8 mouse cellular contexts compared by ENCODE assay signal in genomic region chr3:137917694-137918171, GRCm38 (mm10). TPM values are rescaled to one million over a fixed set of nuclear protein-coding genes. Genes with fewer than 3 reads are reported as not detected.
A peak's percentile ranks its signal among the peaks of the same experiment; 100 is the strongest.
DNase-seq lines count a peak whose midpoint lies in the region; ATAC-seq and TF ChIP-seq lines count a peak whose summit lies in the region.

No protein-coding gene starts in this region.

- H3K36me3 ChIP-seq in kidney, postnatal 0 days (ENCODE audit: insufficient read depth, low read length): peaks cover 6% of the 10 kb centered on the region; the same call in 1 of the 2 replicates
- H3K36me3 ChIP-seq in embryonic facial prominence, embryonic 11.5 days (replicated peaks; ENCODE audit: control insufficient read depth, insufficient read depth, low read depth, low read length): no peaks in the 10 kb centered on the region
- H3K36me3 ChIP-seq in intestine, embryonic 14.5 days (ENCODE audit: control insufficient read depth, insufficient read depth, low read length): peaks cover 17% of the 10 kb centered on the region
- H3K36me3 ChIP-seq in neural tube, embryonic 12.5 days: peaks cover 12% of the 10 kb centered on the region; the same call in 1 of the 2 replicates

- H3K4me3 ChIP-seq in kidney, postnatal 0 days (replicated peaks; ENCODE audit: low read depth, low read length): peak overlapping the region; percentile 65
- H3K4me3 ChIP-seq in embryonic facial prominence, embryonic 11.5 days (ENCODE audit: low read depth, low read length): peak overlapping the region; percentile 84
- peak overlapping the region; percentile 63 for H3K4me3 ChIP-seq in intestine, embryonic 14.5 days (ENCODE audit: low read depth, low read length)
- H3K4me3 ChIP-seq in neural tube, embryonic 12.5 days: peak overlapping the region; percentile 90

- DNase-seq in kidney, postnatal 0 days (ENCODE audit: low spot score): no peak
- no peak for DNase-seq in kidney, adult 8-10 months
- peak; percentile 53 for DNase-seq in embryonic facial prominence, embryonic 11.5 days (ENCODE audit: low spot score)
- no peak for DNase-seq in intestine, embryonic 14.5 days (ENCODE audit: low spot score)
- no peak for DNase-seq in natural killer cell, adult 2 months (ENCODE audit: low spot score in 2 of 2)
- no peak for DNase-seq in frontal cortex, postnatal 36 days (ENCODE audit: low spot score in 2 of 2)
- DNase-seq in left cerebral cortex, postnatal 4 days: no peak

- intact Hi-C loops in left cerebral cortex, postnatal 4 days (cut with DNase I): loop anchor here (5.0 kb wide), 1 partner anchor 50 kb away; the partner anchor contains the start of gene Dnajb14

- H3K9ac ChIP-seq in kidney, postnatal 0 days (ENCODE audit: low read depth, low read length): peak overlapping the region; percentile 51
- peak overlapping the region; percentile 73 for H3K9ac ChIP-seq in embryonic facial prominence, embryonic 11.5 days (replicated peaks; ENCODE audit: low read length)
- peak overlapping the region; percentile 58 for H3K9ac ChIP-seq in intestine, embryonic 14.5 days (ENCODE audit: low read length)
- H3K9ac ChIP-seq in neural tube, embryonic 12.5 days: peak overlapping the region; percentile 80

- peak overlapping the region; percentile 73 for H3K4me2 ChIP-seq in kidney, postnatal 0 days (ENCODE audit: low read length)
- H3K4me2 ChIP-seq in embryonic facial prominence, embryonic 11.5 days (ENCODE audit: low read depth, low read length): peak overlapping the region; percentile 52
- peak overlapping the region; percentile 70 for H3K4me2 ChIP-seq in intestine, embryonic 14.5 days (ENCODE audit: low read length)
- peak overlapping the region; percentile 84 for H3K4me2 ChIP-seq in neural tube, embryonic 12.5 days (replicated peaks)

- ATAC-seq in kidney, postnatal 0 days (replicated peaks; ENCODE audit: low FRiP score, low read depth): no peak
- ATAC-seq in embryonic facial prominence, embryonic 11.5 days (replicated peaks; ENCODE audit: insufficient number of reproducible peaks, low FRiP score, low TSS enrichment, low read depth): peak; percentile 64
- ATAC-seq in intestine, embryonic 14.5 days (replicated peaks; ENCODE audit: low FRiP score, low TSS enrichment, low read depth): peak; percentile 14; the same call in 1 of the 2 replicates
- ATAC-seq in neural tube, embryonic 12.5 days (ENCODE audit: low FRiP score, low read depth): peak; percentile 58

- H3K27ac ChIP-seq in kidney, postnatal 0 days: peak overlapping the region; percentile 66
- peak overlapping the region; percentile 60; the same call in 1 of the 2 replicates for H3K27ac ChIP-seq in embryonic facial prominence, embryonic 11.5 days (replicated peaks; ENCODE audit: low read depth, low read length)
- H3K27ac ChIP-seq in intestine, embryonic 14.5 days (ENCODE audit: low read depth): peak overlapping the region; percentile 62
- H3K27ac ChIP-seq in neural tube, embryonic 12.5 days: peak overlapping the region; percentile 42; the same call in 1 of the 2 replicates

- no peaks in the 10 kb centered on the region for H3K27me3 ChIP-seq in kidney, postnatal 0 days (ENCODE audit: insufficient read depth, low read length)
- H3K27me3 ChIP-seq in embryonic facial prominence, embryonic 11.5 days (ENCODE audit: control insufficient read depth, insufficient read depth, low read length): no peaks in the 10 kb centered on the region
- no peaks in the 10 kb centered on the region for H3K27me3 ChIP-seq in intestine, embryonic 14.5 days (replicated peaks; ENCODE audit: control insufficient read depth, insufficient read depth, low read length)
- H3K27me3 ChIP-seq in neural tube, embryonic 12.5 days (replicated peaks): no peaks in the 10 kb centered on the region

- no peaks in the 10 kb centered on the region for H3K9me3 ChIP-seq in kidney, postnatal 0 days (replicated peaks; ENCODE audit: low read length)
- no peaks in the 10 kb centered on the region for H3K9me3 ChIP-seq in embryonic facial prominence, embryonic 11.5 days (replicated peaks; ENCODE audit: control insufficient read depth, low read length)
- H3K9me3 ChIP-seq in intestine, embryonic 14.5 days (ENCODE audit: control insufficient read depth, low read length): no peaks in the 10 kb centered on the region
- no peaks in the 10 kb centered on the region for H3K9me3 ChIP-seq in neural tube, embryonic 12.5 days

- H3K4me1 ChIP-seq in kidney, postnatal 0 days (replicated peaks; ENCODE audit: insufficient read depth, low read length): no peaks in the 10 kb centered on the region; the same call in 1 of the 2 replicates
- no peaks in the 10 kb centered on the region for H3K4me1 ChIP-seq in embryonic facial prominence, embryonic 11.5 days (ENCODE audit: control insufficient read depth, insufficient read depth, low read length)
- H3K4me1 ChIP-seq in intestine, embryonic 14.5 days (replicated peaks; ENCODE audit: control insufficient read depth, insufficient read depth, low read length): peaks cover 14% of the 10 kb centered on the region
- H3K4me1 ChIP-seq in neural tube, embryonic 12.5 days: peaks cover 16% of the 10 kb centered on the region

- TF ChIP-seq CTCF in kidney, postnatal 0 days (IDR thresholded peaks at IDR 0.05; ENCODE audit: low read depth): no peak

- WGBS in kidney, postnatal 0 days: 23% methylated on average over 12 of the region's 12 CpGs
- 10% methylated on average over 12 of the region's 12 CpGs for WGBS in embryonic facial prominence, embryonic 11.5 days
- WGBS in intestine, embryonic 14.5 days: 27% methylated on average over 12 of the region's 12 CpGs
- 27% methylated on average over 12 of the region's 12 CpGs for WGBS in neural tube, embryonic 12.5 days

RNA-seq across cellular contexts. Expression of gene Lamtor3, which starts 0.6 kb away (rescaled TPM):
- polyA plus RNA-seq in kidney, postnatal 0 days (2015; fragmentation: Nextera tagmentation; extraction: Ambion mirVana): 131 and 135 TPM in 2 replicates
- 114 and 117 TPM in 2 replicates for polyA plus RNA-seq in embryonic facial prominence, embryonic 11.5 days (2014; fragmentation: Nextera tagmentation; extraction: Ambion mirVana)
- 106 and 110 TPM in 2 replicates for polyA plus RNA-seq in intestine, embryonic 14.5 days (2014; fragmentation: Nextera tagmentation; extraction: Ambion mirVana)
- 94.8 and 101 TPM in 2 replicates for polyA plus RNA-seq in neural tube, embryonic 12.5 days (2016; fragmentation: Nextera tagmentation; extraction: Ambion mirVana)
- total RNA-seq in left cerebral cortex, postnatal 4 days (2021): 10 to 100 TPM; 69.0 to 73.3 TPM

RNA-seq across cellular contexts. Expression of gene Dnajb14, which starts 50.3 kb away (rescaled TPM):
- polyA plus RNA-seq in kidney, postnatal 0 days (2015; fragmentation: Nextera tagmentation; extraction: Ambion mirVana): 11.6 and 12.1 TPM in 2 replicates
- 9.4 and 10.7 TPM in 2 replicates for polyA plus RNA-seq in embryonic facial prominence, embryonic 11.5 days (2014; fragmentation: Nextera tagmentation; extraction: Ambion mirVana)
- polyA plus RNA-seq in intestine, embryonic 14.5 days (2014; fragmentation: Nextera tagmentation; extraction: Ambion mirVana): 9.8 and 10.0 TPM in 2 replicates
- polyA plus RNA-seq in neural tube, embryonic 12.5 days (2016; fragmentation: Nextera tagmentation; extraction: Ambion mirVana): 11.0 and 12.6 TPM in 2 replicates
- 10 to 100 TPM; 28.3 to 30.1 TPM for total RNA-seq in left cerebral cortex, postnatal 4 days (2021)

RNA-seq across cellular contexts. Expression of gene H2afz, which starts 53.4 kb away (rescaled TPM):
- 1,659 and 1,680 TPM in 2 replicates for polyA plus RNA-seq in kidney, postnatal 0 days (2015; fragmentation: Nextera tagmentation; extraction: Ambion mirVana)
- 3,351 and 3,607 TPM in 2 replicates for polyA plus RNA-seq in embryonic facial prominence, embryonic 11.5 days (2014; fragmentation: Nextera tagmentation; extraction: Ambion mirVana)
- 1,744 and 1,778 TPM in 2 replicates for polyA plus RNA-seq in intestine, embryonic 14.5 days (2014; fragmentation: Nextera tagmentation; extraction: Ambion mirVana)
- polyA plus RNA-seq in neural tube, embryonic 12.5 days (2016; fragmentation: Nextera tagmentation; extraction: Ambion mirVana): 1,813 and 2,026 TPM in 2 replicates
- 100 to 1,000 TPM; 187 to 226 TPM for total RNA-seq in left cerebral cortex, postnatal 4 days (2021)
